Mouse (Mus musculus) heart, postnatal 14 days (tissue): Measurements from ENCODE around the gene Myog. TPM values are rescaled to one million over a fixed set of nuclear protein-coding genes. Genes with fewer than 3 reads are reported as not detected.
"Not testable (repeated sequence)": the region's sequence is repeated elsewhere in the genome, so short reads cannot be mapped to it uniquely, and the experiment has no call there.

Experiments
- DNase-seq, 2 experiments: peaks; one replicate each; pipeline ENCODE4 v3.0.0; 2021 to 2022
- intact Hi-C: fragments of 180-260 bp; cut with DNase I; formaldehyde crosslinking; loops from one replicate; pipeline ENCODE4 v1.15.1; 2025
- long read RNA-seq, 2 experiments: library from polyadenylated mRNA; stranded (forward); transcript quantifications; one replicate each; pipeline ENCODE4 v2.0.0; 2021
- total RNA-seq, 2 experiments: library from RNA; stranded (reverse); gene quantifications; 2 replicates each; pipeline ENCODE4 v1.2.3; 2021

Myog gene
- not detected for total RNA-seq
- long read RNA-seq, experiment 1, result 0 reads
- long read RNA-seq, experiment 2, result 0 reads

- DNase-seq, result no peak
- intact Hi-C loops, result no loop called here
These were observed at the start of gene Myog for GRCm38 (mm10) chr1:134289598-134290099. Myog (plus strand) TSS chr1:134289989.

GRCm38 (mm10) chr1:134240701-134241100 lies 49.1 kb upstream of the Myog start:
- intact Hi-C loops, result loop anchor here (5.0 kb wide), 1 partner anchor 188 kb away; no protein-coding TSS in a partner anchor

GRCm38 (mm10) chr1:134241298-134241697 lies 48.5 kb upstream of the Myog start:
- intact Hi-C loops, result loop anchor here (5.0 kb wide), 1 partner anchor 189 kb away; no protein-coding TSS in a partner anchor
- no peak for DNase-seq

More at GRCm38 (mm10) chr1:134240701-134241100, 49.1 kb upstream of the Myog start:
- DNase-seq, result no peak

GRCm38 (mm10) chr1:134242286-134242685 lies 47.5 kb upstream of the Myog start:
- intact Hi-C loops, result loop anchor here (5.0 kb wide), 1 partner anchor 190 kb away; no protein-coding TSS in a partner anchor
- DNase-seq, result no peak

GRCm38 (mm10) chr1:134243505-134243904 lies 46.3 kb upstream of the Myog start:
- no peak for DNase-seq
- intact Hi-C loops, result loop anchor here (5.0 kb wide), 1 partner anchor 191 kb away; no protein-coding TSS in a partner anchor

- peak; percentile 91 to 97 for DNase-seq
- intact Hi-C loops, result loop anchor here (1.0 to 5.0 kb wide), 4 partner anchors 48 to 192 kb away; no protein-coding TSS in a partner anchor
These were observed 45.6 kb upstream of the Myog start for GRCm38 (mm10) chr1:134243948-134244914.

GRCm38 (mm10) chr1:134245004-134245717 lies 44.6 kb upstream of the Myog start:
- DNase-seq, result no peak
- intact Hi-C loops, result loop anchor here (2.0 kb wide), 1 partner anchor 78 kb away; no protein-coding TSS in a partner anchor

GRCm38 (mm10) chr1:134246590-134246989 lies 43.2 kb upstream of the Myog start:
- intact Hi-C loops, result no loop called here
- DNase-seq, result peak in 1 of 2 experiments; percentile 63

- intact Hi-C loops, DNase-seq: not testable (repeated sequence)
These were observed 40.1 kb upstream of the Myog start for GRCm38 (mm10) chr1:134249681-134250080.

GRCm38 (mm10) chr1:134264341-134264740 lies 25.4 kb upstream of the Myog start:
- intact Hi-C loops, result no loop called here

GRCm38 (mm10) chr1:134265797-134266196 lies 24.0 kb upstream of the Myog start:
- intact Hi-C loops, result no loop called here
- DNase-seq, result no peak

More at GRCm38 (mm10) chr1:134264341-134264740, 25.4 kb upstream of the Myog start:
- no peak for DNase-seq

- intact Hi-C loops, result no loop called here
- no peak for DNase-seq
These were observed 19.8 kb upstream of the Myog start for GRCm38 (mm10) chr1:134270026-134270425.

- intact Hi-C loops, result no loop called here
- DNase-seq, result no peak
These were observed 17.0 kb upstream of the Myog start for GRCm38 (mm10) chr1:134272754-134273250.

- intact Hi-C loops, result no loop called here
- no peak for DNase-seq
These were observed 16.0 kb upstream of the Myog start for GRCm38 (mm10) chr1:134273493-134274395.

- intact Hi-C loops, result no loop called here
These were observed 15.3 kb upstream of the Myog start for GRCm38 (mm10) chr1:134274483-134274920.

GRCm38 (mm10) chr1:134275616-134276464 lies 13.9 kb upstream of the Myog start:
- no peak for DNase-seq
- intact Hi-C loops, result no loop called here

More at GRCm38 (mm10) chr1:134274483-134274920, 15.3 kb upstream of the Myog start:
- no peak for DNase-seq

GRCm38 (mm10) chr1:134276823-134277222 lies 13.0 kb upstream of the Myog start:
- intact Hi-C loops, result no loop called here
- DNase-seq, result no peak

GRCm38 (mm10) chr1:134280174-134280573 lies 9.6 kb upstream of the Myog start:
- intact Hi-C loops, result no loop called here
- no peak for DNase-seq
